Mouse (Mus musculus) G1E (cell line): Measurements from ENCODE around the gene Gnai3.

ENCODE experiments used
- CTCF ChIP-seq: IDR thresholded peaks from 2 replicates; pipeline ENCODE4 v1.5.1; 2012; ENCODE audit warnings: low read depth, low read length, inconsistent platforms, mixed read lengths
- GATA1 ChIP-seq: IDR thresholded peaks from 2 replicates; pipeline ENCODE4 v1.6.1; 2012; ENCODE audit warnings: borderline replicate concordance, low read length, inconsistent platforms, mixed read lengths
- TAL1 ChIP-seq: conservative IDR thresholded peaks from 2 replicates; pipeline ENCODE4 v1.6.1; 2012; ENCODE audit warnings: low read depth, low read length, inconsistent platforms, mixed read lengths

- TF ChIP-seq CTCF, result no peak
- no peak for TF ChIP-seq GATA1
- TF ChIP-seq TAL1, result no peak
Measured at GRCm38 (mm10) chr3:108187111-108187795, 41.3 kb upstream of the Gnai3 start.
